Mouse (Mus musculus) erythroblast, embryonic 14.5 days (primary cell): ENCODE data around the gene Myrf.

ENCODE experiments used
- GATA1 ChIP-seq: IDR thresholded peaks from 2 replicates; pipeline ENCODE4 v1.6.1; 2012; ENCODE audit warnings: low read length, inconsistent platforms, mixed read lengths
- TAL1 ChIP-seq: IDR thresholded peaks from 3 replicates; pipeline ENCODE4 v1.6.1; 2012; ENCODE audit warnings: low read length, inconsistent platforms, mixed read lengths

DNA sequence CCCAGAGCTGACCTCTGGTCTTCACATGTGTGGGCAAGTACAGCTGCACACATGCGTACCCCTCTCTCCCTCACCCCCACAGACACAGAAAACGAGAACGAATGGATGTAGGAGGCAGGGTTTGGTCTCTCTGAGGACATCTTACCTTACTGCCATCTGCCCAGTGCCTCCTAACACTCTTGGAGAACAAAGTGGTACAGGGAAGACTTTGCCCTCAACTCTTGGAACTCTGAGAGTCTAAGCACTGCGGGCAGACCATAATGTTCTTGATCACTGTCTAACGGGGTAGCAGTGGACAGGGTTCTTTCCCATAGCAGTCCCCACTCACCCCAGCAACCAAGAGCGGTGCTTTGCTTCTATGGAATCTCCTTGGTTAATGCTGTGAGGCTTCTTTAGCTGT is 51.5 kb downstream of the Myrf start:
- no peak for TF ChIP-seq TAL1
- TF ChIP-seq GATA1 = no peak
